Mouse (Mus musculus) gonadal fat pad, adult 2 months (tissue): ENCODE results near the gene Dgki. TPM values are rescaled to one million over a fixed set of nuclear protein-coding genes. Genes with fewer than 3 reads are reported as not detected.
A peak's percentile ranks its signal among the peaks of the same experiment; 100 is the strongest.

Source experiments
- DNase-seq: peaks from one replicate; pipeline ENCODE4 v3.0.0-alpha.2; 2012; ENCODE audit warnings: low read depth
- polyA plus RNA-seq: library from polyadenylated mRNA; depleted of rRNA; stranded (reverse); fragments of >200 nt; gene quantifications from 2 replicates; pipeline ENCODE4 v1.2.3, GENCODE M21; 2012

The Dgki gene
- polyA plus RNA-seq, 1 experiment: 3.4 TPM

GRCm38 (mm10) chr6:37242100-37242768, 57.8 kb downstream of the Dgki start:
- no peak for DNase-seq

GRCm38 (mm10) chr6:37241434-37241833, 58.5 kb downstream of the Dgki start:
- no peak for DNase-seq

GRCm38 (mm10) chr6:37240140-37240539, 59.8 kb downstream of the Dgki start:
- DNase-seq: no peak

- DNase-seq: no peak
These were observed 63.1 kb downstream of the Dgki start for GRCm38 (mm10) chr6:37236893-37237292.

DNA sequence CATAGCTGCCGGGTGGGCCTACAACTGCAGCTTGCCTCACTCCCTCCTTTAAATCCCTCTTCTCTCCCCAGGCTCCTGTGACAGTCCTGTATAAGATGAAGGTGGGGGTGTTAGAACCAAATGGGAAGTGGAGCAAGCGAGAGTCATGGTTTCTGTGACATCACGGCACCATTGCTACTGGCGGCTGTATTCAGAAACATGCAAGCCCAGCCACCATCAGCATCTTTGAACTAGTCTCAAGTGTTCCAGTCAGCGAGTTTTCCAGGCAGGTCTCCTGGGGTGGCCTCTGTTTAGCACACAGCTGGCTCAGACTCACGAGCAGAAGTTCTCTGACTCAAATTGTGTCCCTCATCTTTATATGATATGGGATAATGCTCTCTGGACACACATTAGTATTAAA, 68.8 kb downstream of the Dgki start:
- DNase-seq: no peak

- no peak for DNase-seq
These were observed 77.0 kb downstream of the Dgki start for GRCm38 (mm10) chr6:37222947-37223510.

DNA sequence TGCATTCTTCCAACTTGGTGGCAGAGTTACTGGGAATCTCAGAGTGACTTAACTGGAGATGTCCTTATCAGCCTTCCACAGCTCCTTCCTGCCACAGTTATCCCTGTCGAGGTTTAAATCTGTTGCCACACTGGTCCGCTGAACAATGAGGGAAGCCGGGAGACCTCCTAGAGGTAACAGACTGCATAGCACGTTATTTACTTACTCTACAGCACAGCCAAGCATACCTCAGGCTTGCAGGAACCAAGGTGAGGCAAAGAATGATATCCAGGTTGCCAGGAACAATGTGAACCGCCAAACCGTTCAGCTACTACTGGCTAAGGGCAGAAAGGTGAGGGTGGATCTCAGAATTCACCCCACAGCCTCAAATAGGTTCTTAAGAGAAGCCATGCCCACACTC, 78.0 kb downstream of the Dgki start:
- DNase-seq: no peak

GRCm38 (mm10) chr6:37219110-37219509, 80.9 kb downstream of the Dgki start:
- no peak for DNase-seq

DNA sequence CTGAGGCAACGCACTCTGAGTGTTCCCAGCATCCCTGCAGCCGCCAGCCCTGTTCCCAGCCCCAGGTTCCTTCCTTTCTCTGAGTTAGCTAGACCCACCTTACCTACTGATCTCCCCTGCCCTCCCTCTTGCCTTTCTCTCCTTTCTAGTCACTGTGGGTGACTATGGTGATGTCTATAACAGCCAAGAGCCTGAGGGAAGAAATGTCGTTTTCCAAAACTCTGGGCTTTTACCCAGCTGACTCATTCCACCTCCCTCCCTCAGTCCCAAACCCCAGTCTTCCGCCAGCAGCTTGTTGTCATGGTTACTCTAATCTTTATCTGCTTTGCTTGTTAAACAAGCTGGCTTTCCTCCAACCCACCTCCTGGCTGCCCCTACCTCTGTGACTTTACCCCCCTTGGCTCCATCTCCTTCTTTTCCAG, 83.6 kb downstream of the Dgki start:
- DNase-seq: no peak

GRCm38 (mm10) chr6:37215655-37216054, 84.3 kb downstream of the Dgki start:
- no peak for DNase-seq

DNA sequence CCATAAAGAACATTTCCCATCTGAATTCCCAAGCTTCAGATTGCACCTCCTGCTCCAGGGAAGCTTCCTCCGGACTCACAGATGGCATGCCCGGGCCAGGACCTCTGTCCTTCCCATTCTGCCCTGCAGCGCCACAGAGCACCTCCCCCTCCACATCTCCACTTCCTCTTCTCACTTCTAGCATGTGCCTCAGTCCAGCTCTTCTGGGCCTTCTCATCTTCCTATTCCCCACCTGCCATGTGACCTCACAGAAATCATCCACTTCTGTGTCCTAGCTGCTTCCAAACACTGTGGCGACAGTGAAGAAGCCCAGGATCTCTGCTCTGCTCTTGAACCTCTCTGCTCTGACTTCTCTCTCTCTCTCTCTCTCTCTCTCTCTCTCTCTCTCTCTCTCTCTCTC, 87.1 kb downstream of the Dgki start:
- no peak for DNase-seq

GRCm38 (mm10) chr6:37211545-37212247, 88.3 kb downstream of the Dgki start:
- no peak for DNase-seq

DNA sequence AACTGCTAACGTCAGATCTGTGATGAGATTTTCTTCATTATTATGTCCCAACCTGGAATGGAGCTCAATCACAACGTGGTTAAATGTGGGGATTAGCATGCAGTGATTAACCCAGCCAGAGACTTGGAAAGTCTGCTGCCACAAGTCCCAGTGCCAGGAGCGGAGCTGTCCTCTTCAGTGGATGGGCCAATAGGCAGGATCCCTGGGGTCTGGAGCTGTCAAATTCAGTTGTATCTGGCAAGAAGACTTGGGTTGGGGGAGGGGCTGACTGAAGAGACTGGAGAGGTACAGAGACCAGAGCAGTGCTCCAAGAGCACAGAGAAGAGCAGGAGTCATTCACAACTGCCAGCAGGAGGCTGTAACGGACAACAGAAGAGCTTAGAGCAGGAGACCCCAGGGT, 97.1 kb downstream of the Dgki start:
- DNase-seq: no peak

DNA sequence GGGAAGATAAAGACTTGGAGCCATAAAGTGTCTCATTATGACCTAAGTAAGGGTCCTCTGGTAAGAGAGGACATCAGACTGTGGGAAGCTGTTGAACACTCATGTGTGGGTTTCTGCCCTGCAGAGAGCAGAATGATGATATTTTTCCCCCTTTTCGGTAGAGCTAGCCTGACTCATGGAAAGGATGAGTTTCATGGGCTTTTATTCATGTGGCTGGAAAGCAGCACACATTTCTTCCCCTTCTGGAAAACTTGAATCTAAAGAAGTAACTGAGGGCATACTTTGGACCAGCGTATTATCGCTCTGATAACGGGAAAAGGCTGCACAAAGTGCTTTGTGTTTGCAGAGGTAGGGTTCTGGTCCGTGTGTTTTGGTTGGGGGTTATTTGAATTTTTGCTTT, 99.1 kb downstream of the Dgki start:
- no peak for DNase-seq

DNA sequence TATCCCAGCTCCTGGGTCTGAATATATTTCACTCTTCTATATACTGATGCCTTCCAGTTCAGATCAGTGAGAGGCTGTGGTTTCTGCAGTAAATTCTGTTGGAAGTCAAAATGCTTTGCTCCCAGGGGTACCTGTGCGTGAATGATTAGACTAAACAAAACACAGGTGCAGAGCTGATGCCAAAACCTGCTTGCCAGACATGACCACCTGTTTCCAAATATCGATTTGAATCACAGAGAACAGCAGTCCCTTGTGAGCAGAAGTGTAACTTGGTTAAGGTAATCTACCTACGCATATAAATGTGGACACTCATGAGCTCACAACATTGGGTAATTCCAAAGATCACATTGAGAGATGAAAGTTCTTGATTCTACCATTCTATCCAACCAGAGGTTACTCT, 100.5 kb downstream of the Dgki start:
- peak; percentile 59 for DNase-seq

DNA sequence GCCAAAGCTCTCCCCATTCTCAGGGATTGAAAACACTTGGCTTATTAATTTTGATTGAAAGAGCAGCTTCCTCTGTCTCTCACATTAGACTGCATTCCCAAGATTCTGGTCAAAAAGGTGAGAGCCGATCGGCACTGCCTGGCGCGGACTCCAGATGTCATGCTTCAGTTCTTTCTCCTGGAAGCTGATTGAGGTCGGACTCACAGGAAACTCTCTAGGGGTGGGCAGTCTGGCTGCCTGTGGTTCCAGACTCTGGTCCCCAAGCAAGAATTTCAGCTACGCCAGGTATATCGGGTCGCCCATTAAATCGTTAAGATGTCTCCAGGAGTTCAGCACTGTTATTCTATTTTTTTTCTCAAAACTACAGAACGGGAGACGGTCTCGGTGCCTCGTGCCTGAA, 102.2 kb downstream of the Dgki start:
- no peak for DNase-seq

DNA sequence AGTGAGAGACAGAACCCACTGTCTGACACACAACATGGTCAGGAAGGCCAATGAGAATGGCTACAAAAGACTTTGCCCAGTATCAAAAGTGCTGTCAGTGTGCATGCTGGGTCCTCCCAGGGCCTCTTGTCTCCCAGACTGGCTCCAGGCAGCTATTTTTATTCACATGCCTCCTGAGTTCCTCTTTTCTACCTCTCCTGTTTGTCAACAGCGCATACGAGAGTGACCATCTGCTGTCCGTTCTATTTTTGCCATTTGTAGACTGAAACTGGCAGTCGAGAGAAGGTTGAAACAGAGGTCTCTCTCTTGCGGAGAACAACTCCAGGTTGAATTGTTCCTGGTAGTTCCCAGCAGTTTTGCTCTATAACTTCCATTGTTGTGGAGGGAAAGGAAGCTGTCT, 103.1 kb downstream of the Dgki start:
- no peak for DNase-seq

GRCm38 (mm10) chr6:37195766-37196165, 104.2 kb downstream of the Dgki start:
- DNase-seq: no peak

DNA sequence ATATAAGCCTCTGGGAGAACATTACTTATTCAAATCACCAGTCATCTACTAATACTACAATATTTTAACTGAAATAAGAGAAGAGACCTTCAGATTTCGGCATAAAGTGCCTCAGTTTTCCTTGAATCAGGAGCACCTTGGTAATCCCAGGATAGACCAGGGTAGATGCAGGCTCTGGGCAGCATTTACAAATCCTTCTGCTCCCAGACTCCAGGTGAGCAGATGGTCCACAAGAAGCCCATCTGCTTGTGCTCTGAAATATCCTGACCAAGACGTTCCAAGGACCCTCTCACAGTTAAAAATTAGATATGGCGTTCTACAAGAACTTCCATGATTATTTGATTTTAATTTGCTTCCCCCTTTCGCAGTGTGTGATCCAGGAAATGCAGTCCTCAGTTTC, 118.0 kb downstream of the Dgki start:
- no peak for DNase-seq

DNA sequence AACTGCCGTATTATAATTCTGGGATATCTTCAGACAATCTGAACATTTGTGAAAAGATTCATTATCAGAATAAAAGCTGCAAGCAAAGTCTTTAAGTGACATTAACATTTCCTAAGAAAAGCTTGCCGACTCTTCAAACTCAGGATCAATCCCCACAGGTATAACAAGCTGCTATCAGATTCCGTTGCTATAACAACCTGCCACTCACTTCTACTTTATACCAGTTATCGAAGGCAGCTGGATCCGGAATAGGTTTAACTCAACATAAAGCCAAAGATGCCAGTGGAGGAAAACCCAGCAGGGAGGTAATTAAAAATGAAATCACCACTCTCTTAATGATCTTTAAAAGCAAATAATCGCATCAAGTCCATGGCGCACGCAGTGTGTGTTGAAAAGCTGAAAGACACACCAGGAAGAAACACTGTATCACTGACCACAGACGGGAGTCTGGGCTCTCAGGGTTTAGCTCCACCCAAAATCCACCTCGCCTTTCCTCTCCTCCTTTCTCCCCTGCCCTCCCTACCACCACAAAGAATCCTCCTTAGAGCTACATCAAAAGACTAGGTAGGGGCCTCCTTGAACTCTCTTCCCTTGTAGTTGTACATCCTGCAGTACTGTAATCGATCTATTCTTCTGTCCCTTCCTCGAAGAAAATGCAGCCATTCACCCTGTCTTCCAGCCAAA, 128.7 kb downstream of the Dgki start:
- no peak for DNase-seq

DNA sequence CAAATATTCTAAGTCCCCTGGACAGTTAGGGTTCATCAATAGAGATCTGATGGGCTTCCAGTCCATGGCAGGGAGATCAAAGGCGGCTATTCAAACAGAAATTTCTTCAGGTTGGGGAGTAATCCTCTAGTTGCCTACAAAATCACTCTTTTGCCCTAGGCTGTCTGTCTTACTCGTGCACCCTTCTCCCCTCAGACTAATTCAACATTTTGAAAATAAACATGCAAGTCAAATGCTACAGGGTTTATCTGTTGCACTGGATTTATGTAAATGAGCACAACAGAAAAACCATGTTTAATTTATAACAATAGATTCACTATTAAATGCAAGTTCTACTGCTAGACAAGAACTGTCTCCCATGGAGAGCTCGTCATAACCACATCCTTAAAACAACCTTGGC, 141.1 kb downstream of the Dgki start:
- DNase-seq: no peak

DNA sequence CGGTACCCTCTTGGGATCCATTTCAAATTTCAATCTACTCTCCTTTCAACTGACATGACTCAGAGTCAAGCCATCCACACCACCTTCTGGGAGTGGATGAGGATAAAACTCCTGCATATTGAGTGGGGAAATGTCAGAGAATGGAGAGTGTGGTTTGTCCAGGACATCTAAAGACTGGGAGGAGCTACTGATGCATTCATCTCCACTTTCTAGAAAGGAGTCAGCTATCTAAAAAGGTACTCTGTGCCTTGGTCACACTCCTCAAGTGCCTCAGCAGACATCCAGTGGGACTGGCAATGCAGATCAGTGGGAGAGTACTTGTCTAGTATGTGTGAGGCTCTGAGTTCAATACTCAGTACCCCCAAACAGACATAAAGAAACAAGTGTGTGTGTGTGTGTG, 145.9 kb downstream of the Dgki start:
- DNase-seq: no peak

- no peak for DNase-seq
These were observed 149.5 kb downstream of the Dgki start for GRCm38 (mm10) chr6:37150483-37150882.
